8 mouse cellular contexts compared by ENCODE assay signal in genomic region chr5:121711928-121712231, GRCm38 (mm10). TPM values are rescaled to one million over a fixed set of nuclear protein-coding genes. Genes with fewer than 3 reads are reported as not detected.
DNase-seq lines count a peak whose midpoint lies in the region; ATAC-seq and TF ChIP-seq lines count a peak whose summit lies in the region.

No protein-coding gene starts in this region.

- no peak for DNase-seq in heart, adult 2 months
- DNase-seq in heart, adult 11 months, result no peak
- DNase-seq in liver, postnatal 0 days, result no peak
- no peak for DNase-seq in urinary bladder, postnatal 14 days (ENCODE audit: low spot score)
- no peak for DNase-seq in layer of hippocampus, adult 11-12 months (ENCODE audit: low spot score)
- no peak for DNase-seq in adrenal gland, adult 2 months

- WGBS in heart, adult 2 months, result 9% methylated on average over 57 of the region's 57 CpGs
- WGBS in forebrain, embryonic 16.5 days, result 0% methylated on average over 47 of the region's 57 CpGs
- WGBS in liver, postnatal 0 days (ENCODE audit: insufficient replicate concordance), result under 1% methylated on average over 26 of the region's 57 CpGs

- peaks cover 7% of the 10 kb centered on the region for H3K4me1 ChIP-seq in heart, adult 2 months (ENCODE audit: control insufficient read depth, insufficient read depth, low read length)
- peaks cover 50% of the 10 kb centered on the region for H3K4me1 ChIP-seq in E14TG2a.4 (replicated peaks; ENCODE audit: low read depth, low read length)
- peaks cover 32% of the 10 kb centered on the region for H3K4me1 ChIP-seq in forebrain, embryonic 16.5 days (replicated peaks; ENCODE audit: control insufficient read depth, insufficient read depth, low read length)
- peaks cover 19% of the 10 kb centered on the region for H3K4me1 ChIP-seq in liver, postnatal 0 days (ENCODE audit: insufficient read depth)

- peak overlapping the region; percentile 91 for H3K4me2 ChIP-seq in forebrain, embryonic 16.5 days (ENCODE audit: low read length)
- H3K4me2 ChIP-seq in liver, postnatal 0 days (ENCODE audit: low read depth, low read length), result peak overlapping the region; percentile 94

- TF ChIP-seq CTCF in heart, adult 2 months (IDR thresholded peaks at IDR 0.05), result no peak
- TF ChIP-seq CTCF in E14TG2a.4 (conservative IDR thresholded peaks at IDR 0.05; ENCODE audit: low read length), result no peak
- no peak for TF ChIP-seq CTCF in liver, postnatal 0 days (IDR thresholded peaks at IDR 0.05; ENCODE audit: low read depth)

- H3K4me3 ChIP-seq in heart, adult 2 months, result peak overlapping the region; percentile 83
- H3K4me3 ChIP-seq in E14TG2a.4 (replicated peaks; ENCODE audit: low read length), result peak overlapping the region; percentile 86
- H3K4me3 ChIP-seq in forebrain, embryonic 16.5 days (replicated peaks; ENCODE audit: low read length), result peak overlapping the region; percentile 84
- peak overlapping the region; percentile 85 for H3K4me3 ChIP-seq in liver, postnatal 0 days (ENCODE audit: low read depth, low read length)

- no peaks in the 10 kb centered on the region for H3K27me3 ChIP-seq in heart, adult 2 months (ENCODE audit: control insufficient read depth, insufficient read depth, low read length)
- H3K27me3 ChIP-seq in E14TG2a.4 (ENCODE audit: insufficient read depth, low read length), result no peaks in the 10 kb centered on the region
- no peaks in the 10 kb centered on the region for H3K27me3 ChIP-seq in forebrain, embryonic 16.5 days (replicated peaks; ENCODE audit: control insufficient read depth, insufficient read depth, low read length)
- H3K27me3 ChIP-seq in liver, postnatal 0 days (ENCODE audit: insufficient read depth, low read length), result no peaks in the 10 kb centered on the region

- H3K79me2 ChIP-seq in heart, adult 2 months (replicated peaks; ENCODE audit: control insufficient read depth, insufficient read depth, low read length), result peaks cover 6% of the 10 kb centered on the region; the same call in 1 of the 2 replicates

- peaks cover 5% of the 10 kb centered on the region for H3K36me3 ChIP-seq in heart, adult 2 months (ENCODE audit: control insufficient read depth, insufficient read depth, low read length)
- H3K36me3 ChIP-seq in E14TG2a.4 (ENCODE audit: insufficient read depth, low read length), result peaks cover 12% of the 10 kb centered on the region
- no peaks in the 10 kb centered on the region for H3K36me3 ChIP-seq in forebrain, embryonic 16.5 days (ENCODE audit: control insufficient read depth, insufficient read depth)
- no peaks in the 10 kb centered on the region for H3K36me3 ChIP-seq in liver, postnatal 0 days (replicated peaks; ENCODE audit: insufficient read depth, low read length)

- peak overlapping the region; percentile 92 for H3K9ac ChIP-seq in heart, adult 2 months (ENCODE audit: low read depth, low read length)
- peak overlapping the region; percentile 89 for H3K9ac ChIP-seq in forebrain, embryonic 16.5 days (replicated peaks; ENCODE audit: low read depth, low read length)
- H3K9ac ChIP-seq in liver, postnatal 0 days (replicated peaks), result peak overlapping the region; percentile 93

- no peaks in the 10 kb centered on the region for H3K9me3 ChIP-seq in E14TG2a.4 (ENCODE audit: low read length)
- no peaks in the 10 kb centered on the region for H3K9me3 ChIP-seq in forebrain, embryonic 16.5 days (ENCODE audit: control insufficient read depth, low read length)
- no peaks in the 10 kb centered on the region for H3K9me3 ChIP-seq in liver, postnatal 0 days (ENCODE audit: low read length)

- no peak for TF ChIP-seq POLR2A in heart, adult 2 months (IDR thresholded peaks at IDR 0.05; ENCODE audit: insufficient read depth, low read depth, low read length)

- ATAC-seq in forebrain, embryonic 16.5 days, result peak; percentile 53
- ATAC-seq in liver, postnatal 0 days, result peak; percentile 47

- TF ChIP-seq EP300 in heart, adult 2 months (IDR thresholded peaks at IDR 0.05; ENCODE audit: insufficient read depth, low read depth, low read length), result no peak
- TF ChIP-seq EP300 in liver, postnatal 0 days (IDR thresholded peaks at IDR 0.05; ENCODE audit: low read depth), result no peak

- peak overlapping the region; percentile 99 for H3K27ac ChIP-seq in heart, adult 2 months
- H3K27ac ChIP-seq in forebrain, embryonic 16.5 days (ENCODE audit: low read length), result peak overlapping the region; percentile 97
- peak overlapping the region; percentile 95 for H3K27ac ChIP-seq in liver, postnatal 0 days (ENCODE audit: low read depth)

- intact Hi-C loops in heart, adult 2 months (cut with DNase I), result loop anchor here (2.0 to 5.0 kb wide), 3 partner anchors 51 to 315 kb away; partner anchors contain the start of genes Acad10, Brap, Naa25 and Sh2b3

RNA-seq across cellular contexts. Expression of gene Atxn2, which starts 0.7 kb away (rescaled TPM):
- total RNA-seq in heart, adult 2 months (2021), result 100 to 1,000 TPM; 155 to 161 TPM
- 133 and 139 TPM in 2 replicates for polyA plus RNA-seq in heart, adult 2 months (2012; rRNA removed)
- polyA plus RNA-seq in forebrain, embryonic 16.5 days (2015; fragmentation: Nextera tagmentation; extraction: Ambion mirVana), result 55.8 and 58.3 TPM in 2 replicates
- polyA plus RNA-seq in liver, postnatal 0 days (2015; fragmentation: Nextera tagmentation; extraction: Ambion mirVana), result 31.6 and 42.8 TPM in 2 replicates
- total RNA-seq in adrenal gland, adult 2 months (2021), result 100 to 1,000 TPM; 146 to 229 TPM
- 214 and 218 TPM in 2 replicates for polyA plus RNA-seq in adrenal gland, adult 2 months (2012; rRNA removed)

RNA-seq across cellular contexts. Expression of gene Brap, which starts 51.5 kb away (rescaled TPM):
- 10 to 100 TPM; 27.8 to 29.8 TPM for total RNA-seq in heart, adult 2 months (2021)
- polyA plus RNA-seq in heart, adult 2 months (2012; rRNA removed), result 16.6 and 23.1 TPM in 2 replicates
- polyA plus RNA-seq in forebrain, embryonic 16.5 days (2015; fragmentation: Nextera tagmentation; extraction: Ambion mirVana), result 51.5 and 55.5 TPM in 2 replicates
- polyA plus RNA-seq in liver, postnatal 0 days (2015; fragmentation: Nextera tagmentation; extraction: Ambion mirVana), result 37.9 and 41.0 TPM in 2 replicates
- total RNA-seq in adrenal gland, adult 2 months (2021), result 10 to 100 TPM; 52.4 to 60.5 TPM
- 14.7 and 17.0 TPM in 2 replicates for polyA plus RNA-seq in adrenal gland, adult 2 months (2012; rRNA removed)

RNA-seq across cellular contexts. Expression of gene Acad10, which starts 51.6 kb away (rescaled TPM):
- 10 to 100 TPM; 24.1 to 24.7 TPM for total RNA-seq in heart, adult 2 months (2021)
- 5.2 and 6.6 TPM in 2 replicates for polyA plus RNA-seq in heart, adult 2 months (2012; rRNA removed)
- polyA plus RNA-seq in forebrain, embryonic 16.5 days (2015; fragmentation: Nextera tagmentation; extraction: Ambion mirVana), result 0.71 and 1.5 TPM in 2 replicates
- polyA plus RNA-seq in liver, postnatal 0 days (2015; fragmentation: Nextera tagmentation; extraction: Ambion mirVana), result 5.9 and 6.5 TPM in 2 replicates
- 10 to 100 TPM; 23.1 to 25.4 TPM for total RNA-seq in adrenal gland, adult 2 months (2021)
- polyA plus RNA-seq in adrenal gland, adult 2 months (2012; rRNA removed), result 9.8 and 10.0 TPM in 2 replicates
